Mouse (Mus musculus) thymus, postnatal 25 days (tissue): ENCODE results near the gene Cemip2.

Experiments
- DNase-seq: peaks from one replicate; pipeline ENCODE4 v3.0.0; 2022

Gene Cemip2

GRCm38 (mm10) chr19:21781066-21781786, 3.1 kb downstream of the Cemip2 start:
- no peak for DNase-seq

GRCm38 (mm10) chr19:21781787-21782432, 3.8 kb downstream of the Cemip2 start:
- no peak for DNase-seq

GRCm38 (mm10) chr19:21783717-21784116, 5.6 kb downstream of the Cemip2 start:
- DNase-seq: no peak

- DNase-seq: no peak
These were observed 6.4 kb downstream of the Cemip2 start for GRCm38 (mm10) chr19:21784331-21785131.

- no peak for DNase-seq
These were observed 7.0 kb downstream of the Cemip2 start for GRCm38 (mm10) chr19:21785132-21785528.

- DNase-seq: no peak
These were observed 8.9 kb downstream of the Cemip2 start for GRCm38 (mm10) chr19:21787004-21787480.

GRCm38 (mm10) chr19:21788999-21789398, 10.9 kb downstream of the Cemip2 start:
- DNase-seq: no peak

- DNase-seq: no peak
These were observed 11.5 kb downstream of the Cemip2 start for GRCm38 (mm10) chr19:21789676-21790075.

GRCm38 (mm10) chr19:21791386-21791785, 13.2 kb downstream of the Cemip2 start:
- no peak for DNase-seq

GRCm38 (mm10) chr19:21791826-21792225, 13.7 kb downstream of the Cemip2 start:
- no peak for DNase-seq

GRCm38 (mm10) chr19:21792587-21793175, 14.5 kb downstream of the Cemip2 start:
- no peak for DNase-seq

GRCm38 (mm10) chr19:21794569-21794968, 16.4 kb downstream of the Cemip2 start:
- DNase-seq: no peak

GRCm38 (mm10) chr19:21796333-21796732, 18.2 kb downstream of the Cemip2 start:
- no peak for DNase-seq

GRCm38 (mm10) chr19:21798700-21799099, 20.6 kb downstream of the Cemip2 start:
- DNase-seq: no peak

- no peak for DNase-seq
These were observed 21.6 kb downstream of the Cemip2 start for GRCm38 (mm10) chr19:21799410-21800373.

GRCm38 (mm10) chr19:21804488-21804887, 26.3 kb downstream of the Cemip2 start:
- no peak for DNase-seq

GRCm38 (mm10) chr19:21805305-21805704, 27.2 kb downstream of the Cemip2 start:
- DNase-seq: no peak

- DNase-seq: no peak
These were observed 32.0 kb downstream of the Cemip2 start for GRCm38 (mm10) chr19:21810135-21810534.

GRCm38 (mm10) chr19:21813560-21813959, 35.4 kb downstream of the Cemip2 start:
- no peak for DNase-seq

- no peak for DNase-seq
These were observed 36.4 kb downstream of the Cemip2 start for GRCm38 (mm10) chr19:21814433-21815020.

GRCm38 (mm10) chr19:21816260-21816659, 38.1 kb downstream of the Cemip2 start:
- no peak for DNase-seq
